Mouse (Mus musculus) heart, postnatal 25 days (tissue): ENCODE data around the gene Tmc6. TPM values are rescaled to one million over a fixed set of nuclear protein-coding genes. Genes with fewer than 3 reads are reported as not detected.
"Not testable (repeated sequence)": the region's sequence is repeated elsewhere in the genome, so short reads cannot be mapped to it uniquely, and the experiment has no call there.

ENCODE experiments used
- DNase-seq: peaks from one replicate; pipeline ENCODE4 v3.0.0; 2022; ENCODE audit warnings: low spot score
- intact Hi-C: fragments of 180-260 bp; cut with DNase I; formaldehyde crosslinking; loops from one replicate; pipeline ENCODE4 v1.15.1; 2025
- total RNA-seq, 2 experiments: library from RNA; stranded (reverse); gene quantifications; 2 replicates each; pipeline ENCODE4 v1.2.3; 2021

Gene Tmc6
- 10 to 100 TPM; 14.4 to 18.8 TPM for total RNA-seq

- peak; percentile 51 for DNase-seq
- intact Hi-C loops: no loop called here
Observed at GRCm38 (mm10) chr11:117781993-117782704, at the start of gene Tmc6, which contains the start of gene Tmc8. Gene Tmc6, minus strand, starts transcription at chr11:117782198. Gene Tmc8, plus strand, starts transcription at chr11:117782076.

- DNase-seq: no peak
- intact Hi-C loops: no loop called here
Observed at GRCm38 (mm10) chr11:117830401-117830800, 48.4 kb upstream of the Tmc6 start.

- intact Hi-C loops: no loop called here
- no peak for DNase-seq
Observed at GRCm38 (mm10) chr11:117829671-117830215, 47.7 kb upstream of the Tmc6 start.

GRCm38 (mm10) chr11:117828888-117829604, 47.0 kb upstream of the Tmc6 start:
- DNase-seq: peak; percentile 36
- intact Hi-C loops: no loop called here

- intact Hi-C loops: no loop called here
- no peak for DNase-seq
Observed at GRCm38 (mm10) chr11:117828149-117828887, 46.3 kb upstream of the Tmc6 start.

DNA sequence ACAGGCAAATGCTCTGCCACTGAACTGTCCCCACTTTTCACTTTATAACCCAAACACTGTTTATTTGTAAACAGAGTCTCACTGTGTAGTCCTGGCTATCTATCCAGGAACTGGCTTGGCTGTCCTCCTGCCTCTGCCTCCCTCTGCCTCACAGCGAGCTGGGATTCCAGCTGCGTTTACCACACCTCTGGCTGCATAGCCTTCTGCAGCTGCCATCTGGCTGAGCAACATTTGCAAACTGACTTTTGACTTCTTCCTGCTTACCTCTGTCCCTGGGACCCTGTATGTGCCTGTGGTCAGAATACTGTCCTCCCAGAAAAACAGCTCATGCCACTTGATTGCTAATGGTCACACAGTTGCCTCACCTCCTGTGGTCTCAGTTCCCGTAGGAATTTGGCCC, 45.4 kb upstream of the Tmc6 start:
- no peak for DNase-seq
- intact Hi-C loops: no loop called here

- intact Hi-C loops: no loop called here
- DNase-seq: no peak
Observed at GRCm38 (mm10) chr11:117826916-117827315, 44.9 kb upstream of the Tmc6 start.

DNA sequence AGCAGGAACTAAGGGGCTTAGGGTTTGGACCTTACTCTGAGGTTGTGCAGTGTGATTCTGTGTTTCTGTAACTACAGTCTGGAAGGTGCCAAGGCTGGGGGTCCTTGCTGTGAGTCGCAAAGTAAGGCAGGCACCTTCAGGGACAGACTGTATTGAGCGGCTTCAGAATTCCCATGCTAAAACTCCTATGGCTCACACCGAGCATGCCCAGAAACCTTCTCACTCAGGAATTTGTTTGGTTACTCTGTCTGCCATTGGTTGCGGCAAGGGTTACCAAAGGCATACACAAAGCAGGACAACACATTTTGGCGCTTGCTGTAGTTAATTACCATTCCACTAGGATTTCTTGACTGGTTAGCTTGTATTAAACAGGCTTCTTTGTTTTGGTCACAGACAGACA, 44.2 kb upstream of the Tmc6 start:
- no peak for DNase-seq
- intact Hi-C loops: no loop called here

DNA sequence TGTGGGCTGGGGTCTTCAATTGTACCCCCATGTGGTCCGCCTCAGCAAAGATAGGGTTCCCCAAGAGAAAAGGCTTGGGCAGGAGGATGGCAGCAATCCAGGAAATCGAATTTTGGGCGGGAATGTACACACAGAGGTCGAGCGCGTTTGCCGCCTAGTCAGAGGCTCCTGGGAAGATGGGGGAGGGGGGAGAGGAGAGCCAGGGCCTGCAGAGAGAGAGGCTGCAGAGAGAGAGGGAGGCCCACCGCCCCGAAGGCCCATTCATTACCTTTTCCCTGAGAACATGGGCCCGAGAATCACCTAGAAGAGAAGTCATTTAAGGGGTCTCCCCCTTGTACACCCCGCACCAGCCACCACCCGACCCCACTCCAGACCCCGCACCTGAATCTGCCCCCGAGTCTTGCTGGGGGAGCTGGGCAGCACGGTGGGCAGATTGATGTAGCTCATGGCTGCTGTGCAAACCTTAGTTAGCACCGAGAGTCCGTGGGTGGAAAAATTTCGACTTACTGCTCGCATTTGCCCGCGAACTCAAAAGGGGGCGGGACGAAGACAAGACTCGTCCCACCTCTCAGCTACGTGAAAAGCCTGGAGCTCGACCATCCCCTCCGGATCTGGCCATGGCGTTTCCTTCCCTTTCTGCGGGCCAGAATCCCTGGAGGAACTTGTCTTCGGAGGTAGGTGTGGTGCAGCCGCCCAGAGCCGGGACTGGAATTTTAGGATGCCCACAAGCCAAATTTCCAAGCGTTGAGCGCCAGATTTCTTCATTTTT, 43.5 kb upstream of the Tmc6 start, which contains the start of the genes Afmid and Tk1:
Gene Afmid, plus strand, starts transcription at position 592 of the 769 bp plus-strand sequence.
Gene Tk1, minus strand, starts transcription at position 760 of the 769 bp plus-strand sequence.
- DNase-seq: peak; percentile 67
- intact Hi-C loops: loop anchor here (2.0 kb wide), 3 partner anchors 47 to 441 kb away; no protein-coding TSS in a partner anchor

- DNase-seq: peak; percentile 66
- intact Hi-C loops: loop anchor here (1.0 to 2.0 kb wide), 4 partner anchors 34 to 440 kb away; no protein-coding TSS in a partner anchor
Observed at GRCm38 (mm10) chr11:117824060-117824969, 42.3 kb upstream of the Tmc6 start.

GRCm38 (mm10) chr11:117823411-117823810, 41.4 kb upstream of the Tmc6 start:
- DNase-seq: no peak
- intact Hi-C loops: no loop called here

- no peak for DNase-seq
- intact Hi-C loops: no loop called here
Observed at GRCm38 (mm10) chr11:117822728-117823241, 40.8 kb upstream of the Tmc6 start.

- DNase-seq: no peak
Observed at GRCm38 (mm10) chr11:117821868-117822267, 39.9 kb upstream of the Tmc6 start.

DNA sequence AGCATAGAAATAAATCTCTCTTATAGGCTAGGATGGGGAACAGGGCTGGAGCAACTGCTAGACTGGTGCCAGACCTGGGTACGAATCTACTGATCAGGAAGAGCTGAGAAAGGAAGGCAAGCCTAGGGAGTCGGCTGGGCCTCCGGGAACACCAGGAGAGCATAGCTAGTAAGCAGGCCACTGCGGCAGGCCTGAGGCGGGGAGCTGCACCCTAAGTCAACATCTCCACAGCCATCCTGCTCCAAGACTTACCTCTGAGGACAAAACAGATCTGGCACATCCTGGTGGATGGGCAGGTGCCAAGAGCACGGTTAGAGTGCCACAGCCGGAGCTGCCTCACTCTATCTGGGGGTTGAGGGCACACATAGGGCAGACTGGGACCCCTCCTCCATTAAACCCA, 38.2 kb upstream of the Tmc6 start:
- intact Hi-C loops: no loop called here
- DNase-seq: no peak

More at GRCm38 (mm10) chr11:117821868-117822267, 39.9 kb upstream of the Tmc6 start:
- intact Hi-C loops: no loop called here

- intact Hi-C loops: no loop called here
- DNase-seq: peak; percentile 44
Observed at GRCm38 (mm10) chr11:117819095-117819494, 37.1 kb upstream of the Tmc6 start.

- DNase-seq: no peak
- intact Hi-C loops: no loop called here
Observed at GRCm38 (mm10) chr11:117816389-117816996, 34.5 kb upstream of the Tmc6 start.

DNA sequence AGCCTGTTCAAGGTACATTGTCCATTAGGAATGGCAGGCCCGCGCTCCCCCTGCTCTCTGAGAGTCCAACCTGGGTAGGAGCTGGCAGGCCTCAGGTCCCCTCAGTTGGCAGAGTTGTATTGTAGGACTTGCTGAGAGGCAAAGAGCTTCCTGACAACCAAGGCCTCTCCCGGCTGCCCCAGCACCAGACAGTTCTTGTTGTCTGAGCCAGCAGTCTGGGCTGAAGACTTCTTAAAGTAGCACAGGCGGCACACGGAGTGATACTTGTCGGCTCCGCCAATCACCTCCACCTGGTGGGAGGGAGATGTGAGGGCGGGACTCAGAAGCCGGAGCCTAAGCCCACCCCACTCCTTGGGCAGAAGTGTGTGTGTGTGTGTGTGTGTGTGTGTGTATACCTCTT, 33.9 kb upstream of the Tmc6 start:
- intact Hi-C loops, DNase-seq: not testable (repeated sequence)
